Mouse (Mus musculus) duodenum, adult 2 months (tissue): Measurements from ENCODE around the gene Itpka. TPM values are rescaled to one million over a fixed set of nuclear protein-coding genes. Genes with fewer than 3 reads are reported as not detected.

ENCODE experiments used
- polyA plus RNA-seq: library from polyadenylated mRNA; depleted of rRNA; stranded (reverse); fragments of >200 nt; gene quantifications from 2 replicates; pipeline ENCODE4 v1.2.3, GENCODE M21; 2012; ENCODE audit warnings: low replicate concordance; rRNA removed

The Itpka gene
- 30.3 and 44.9 TPM in 2 replicates for polyA plus RNA-seq

DNA sequence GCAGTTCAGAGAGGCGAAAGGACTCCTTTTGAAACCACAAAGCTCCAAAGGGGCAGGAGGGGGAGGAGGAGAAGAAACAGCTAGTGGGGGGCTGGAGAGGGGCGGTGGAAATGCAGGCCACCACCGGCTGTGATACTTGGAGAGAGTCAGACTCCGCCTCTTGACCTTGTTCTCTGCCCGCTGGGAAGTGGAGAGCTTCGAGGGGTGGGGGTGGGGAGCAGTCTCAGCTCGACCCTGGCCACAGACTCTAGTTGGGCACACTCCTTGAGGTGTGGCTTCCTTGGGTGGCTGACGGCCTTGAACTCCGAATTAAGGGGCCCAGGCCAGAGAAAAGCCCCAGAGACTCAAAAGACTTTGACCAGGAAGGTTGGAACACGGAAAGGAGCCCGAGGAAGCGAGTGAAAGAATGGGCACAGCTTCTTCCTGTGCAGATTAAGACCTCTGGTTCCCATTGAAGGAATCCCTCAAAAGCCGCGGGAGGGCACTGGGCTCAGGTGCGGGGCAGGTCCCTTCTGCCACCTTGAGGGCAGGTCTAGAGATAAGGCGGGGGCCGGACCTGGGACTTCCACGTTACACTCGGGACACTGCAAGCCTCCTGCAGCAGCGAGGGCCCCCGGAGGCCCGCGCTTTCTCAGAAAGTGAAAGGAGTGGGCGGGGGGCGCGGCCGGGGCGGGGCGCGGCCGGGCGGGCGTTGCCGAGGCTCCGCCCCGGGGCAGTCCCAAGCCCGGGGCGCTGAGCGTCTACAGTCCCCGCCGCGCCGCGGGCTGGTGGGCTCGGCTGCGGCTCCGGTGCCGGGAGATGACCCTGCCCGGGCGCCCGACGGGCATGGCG, at the start of gene Itpka:
Gene Itpka, plus strand, starts transcription at position 757 of the 831 bp plus-strand sequence.

DNA sequence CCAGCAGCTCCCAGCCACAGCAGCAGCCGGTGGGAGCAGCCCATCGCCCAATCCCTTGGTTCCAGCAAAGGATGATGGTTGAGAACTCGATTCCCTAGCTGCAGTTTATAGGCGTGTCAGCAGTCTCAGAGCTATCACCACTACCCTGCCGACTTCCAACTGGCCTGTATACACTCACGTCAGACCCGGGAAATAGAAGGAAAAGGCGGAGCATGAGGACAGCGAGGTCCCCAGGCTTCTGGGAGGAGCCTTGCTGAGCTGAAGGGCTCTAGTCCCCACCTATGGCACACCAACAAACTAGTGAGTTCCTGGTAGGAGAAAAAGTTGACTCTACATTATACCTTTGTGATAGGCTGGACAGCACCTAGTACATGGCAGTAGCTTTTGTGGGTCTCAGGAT, 18.1 kb downstream of the Itpka start, which contains the start of gene Ltk:
Gene Ltk, minus strand, starts transcription at position 181 of the 400 bp plus-strand sequence.

DNA sequence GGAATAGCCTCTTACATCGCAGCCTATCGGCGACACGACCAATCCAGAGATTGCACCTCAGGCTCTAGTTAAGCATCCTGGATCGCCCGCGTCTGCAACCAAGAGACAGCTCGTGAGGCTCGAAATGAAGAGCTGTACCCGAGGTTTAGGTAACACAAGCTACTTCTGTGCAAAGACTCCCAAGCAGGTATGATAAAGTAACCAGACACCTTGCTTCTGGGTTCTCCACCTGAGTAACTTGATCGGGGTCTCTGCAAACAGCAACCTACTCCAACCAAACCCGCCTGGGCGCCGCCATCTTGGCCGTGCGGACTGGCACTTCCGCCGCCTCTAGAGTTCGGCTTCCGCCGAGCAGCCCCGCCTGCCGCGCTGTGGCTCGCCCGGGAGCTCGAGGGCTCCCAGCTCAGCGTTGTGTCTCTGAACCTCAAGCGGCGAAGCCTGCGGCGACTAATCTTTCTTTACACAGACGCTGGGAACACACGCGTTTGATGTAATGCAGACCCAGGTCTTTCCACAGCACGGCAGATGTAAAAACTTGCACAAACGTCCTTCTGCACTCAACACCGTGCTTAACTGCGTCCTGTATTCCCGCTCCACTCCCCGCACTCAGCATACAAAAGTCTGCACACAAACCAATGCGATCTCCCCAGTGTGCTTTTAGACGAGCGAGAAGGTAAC, 45.2 kb downstream of the Itpka start, which contains the start of gene Rpap1:
Gene Rpap1, minus strand, starts transcription at position 332 of the 678 bp plus-strand sequence.

DNA sequence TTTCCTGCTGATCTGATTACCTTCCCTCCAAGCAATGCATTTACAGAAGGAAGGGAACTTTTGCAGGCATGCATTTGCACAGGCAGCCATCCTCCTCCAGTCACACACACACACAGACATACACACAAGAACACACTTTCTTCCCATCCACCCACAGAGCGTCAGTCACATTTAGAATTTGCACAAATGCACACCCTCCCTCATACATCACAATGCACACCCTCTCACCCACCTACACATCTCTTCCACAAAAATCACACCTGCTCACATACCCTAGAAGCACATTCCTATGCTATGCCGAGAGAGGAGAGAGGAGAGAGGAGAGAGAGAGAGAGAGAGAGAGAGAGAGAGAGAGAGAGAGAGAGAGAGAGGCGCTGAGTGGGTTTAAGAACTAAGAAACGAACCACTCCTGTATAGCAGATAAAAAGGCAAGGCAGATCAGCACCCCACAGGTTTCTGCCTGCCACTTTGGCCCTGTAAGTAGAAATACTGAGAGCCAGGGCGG, 55.2 kb downstream of the Itpka start, which contains the start of gene Tyro3:
Gene Tyro3, plus strand, starts transcription at position 455 of the 505 bp plus-strand sequence.

Other genes starting within 250 kb of the Itpka start
- 0.06 and 0.08 TPM in 2 replicates for gene Exd1, start 194.7 kb upstream of the Itpka start, polyA plus RNA-seq
- 62.6 and 71.4 TPM in 2 replicates for gene Chp1, start 194.6 kb upstream of the Itpka start, polyA plus RNA-seq
- gene Nusap1, start 124.0 kb upstream of the Itpka start, polyA plus RNA-seq = 0.18 and 0.42 TPM in 2 replicates
- 2.5 and 4.7 TPM in 2 replicates for gene Oip5, start 123.9 kb upstream of the Itpka start, polyA plus RNA-seq
- 0.53 and 0.55 TPM in 2 replicates for gene Ndufaf1, start 79.5 kb upstream of the Itpka start, polyA plus RNA-seq
- gene Rtf1, start 67.3 kb upstream of the Itpka start, polyA plus RNA-seq = 3.2 and 4.4 TPM in 2 replicates
- gene Ltk, start 18.1 kb downstream of the Itpka start, polyA plus RNA-seq = 2.7 and 3.3 TPM in 2 replicates
- gene Rpap1, start 45.2 kb downstream of the Itpka start, polyA plus RNA-seq = 21.3 and 23.1 TPM in 2 replicates
- gene Tyro3, start 55.4 kb downstream of the Itpka start, polyA plus RNA-seq = 4.1 and 14.1 TPM in 2 replicates
- gene Mga, start 154.9 kb downstream of the Itpka start, polyA plus RNA-seq = 1.5 and 4.9 TPM in 2 replicates
- gene Mapkbp1, start 230.4 kb downstream of the Itpka start, polyA plus RNA-seq = 3.7 and 5.9 TPM in 2 replicates